Mouse (Mus musculus) liver, embryonic 13.5 days (tissue): ENCODE measurements around the gene Hoxb5. TPM values are rescaled to one million over a fixed set of nuclear protein-coding genes. Genes with fewer than 3 reads are reported as not detected.

Source experiments
- ATAC-seq: fragments of 200-750 bp; cut with Nextera tagmentation; 2 replicates; pipeline ENCODE4 v1.8.0; 2017; ENCODE audit warnings: low read depth, mild to moderate bottlenecking, moderate number of reproducible peaks, moderate library complexity
- DNase-seq: peaks from one replicate; pipeline ENCODE4 v3.0.0; 2022
- H3K27ac ChIP-seq: fragments of 300-500 bp; sonication (generic); 2 replicates; pipeline ENCODE4 v1.5.1; 2015; ENCODE audit warnings: moderate library complexity, mild to moderate bottlenecking, inconsistent platforms
- H3K27me3 ChIP-seq: fragments of 300-500 bp; sonication (generic); 2 replicates; pipeline ENCODE4 v1.6.1; 2015; ENCODE audit warnings: mild to moderate bottlenecking, inconsistent platforms
- H3K36me3 ChIP-seq: fragments of 300-500 bp; sonication (generic); 2 replicates; pipeline ENCODE4 v1.6.1; 2015; ENCODE audit warnings: mild to moderate bottlenecking, inconsistent platforms
- H3K4me1 ChIP-seq: fragments of 300-500 bp; sonication (generic); replicated peaks from 2 replicates; pipeline ENCODE4 v1.6.1; 2015; ENCODE audit warnings: inconsistent platforms
- H3K4me2 ChIP-seq: fragments of 300-500 bp; sonication (generic); 2 replicates; pipeline ENCODE4 v1.6.1; 2015; ENCODE audit warnings: inconsistent platforms, mild to moderate bottlenecking, moderate library complexity
- H3K4me3 ChIP-seq: fragments of 300-500 bp; sonication (generic); replicated peaks from 2 replicates; pipeline ENCODE4 v1.5.1; 2015; ENCODE audit warnings: mild to moderate bottlenecking, inconsistent platforms
- H3K9ac ChIP-seq: fragments of 300-500 bp; sonication (generic); 2 replicates; pipeline ENCODE4 v1.6.1; 2015; ENCODE audit warnings: mild to moderate bottlenecking, inconsistent platforms
- H3K9me3 ChIP-seq: fragments of 300-500 bp; sonication (generic); replicated peaks from 2 replicates; pipeline ENCODE4 v1.6.1; 2016; ENCODE audit warnings: inconsistent platforms
- WGBS: fragments of 180-500 bp; shearing (Covaris S2); methylation state at CpG from one replicate; pipeline ENCODE4 v1.1.7; 2015; ENCODE audit not compliant: insufficient replicate concordance; 5-methylcytosine and 5-hydroxymethylcytosine counted together
- polyA plus RNA-seq: library from polyadenylated mRNA; unstranded; fragments of >200 nt; fragmentation: Nextera tagmentation; extraction: Ambion mirVana; gene quantifications from 2 replicates; pipeline ENCODE4 v1.2.1, GENCODE M21; 2015

Hoxb5 gene
- polyA plus RNA-seq, 1 experiment from 2014 or later, result 0.44 TPM

DNA sequence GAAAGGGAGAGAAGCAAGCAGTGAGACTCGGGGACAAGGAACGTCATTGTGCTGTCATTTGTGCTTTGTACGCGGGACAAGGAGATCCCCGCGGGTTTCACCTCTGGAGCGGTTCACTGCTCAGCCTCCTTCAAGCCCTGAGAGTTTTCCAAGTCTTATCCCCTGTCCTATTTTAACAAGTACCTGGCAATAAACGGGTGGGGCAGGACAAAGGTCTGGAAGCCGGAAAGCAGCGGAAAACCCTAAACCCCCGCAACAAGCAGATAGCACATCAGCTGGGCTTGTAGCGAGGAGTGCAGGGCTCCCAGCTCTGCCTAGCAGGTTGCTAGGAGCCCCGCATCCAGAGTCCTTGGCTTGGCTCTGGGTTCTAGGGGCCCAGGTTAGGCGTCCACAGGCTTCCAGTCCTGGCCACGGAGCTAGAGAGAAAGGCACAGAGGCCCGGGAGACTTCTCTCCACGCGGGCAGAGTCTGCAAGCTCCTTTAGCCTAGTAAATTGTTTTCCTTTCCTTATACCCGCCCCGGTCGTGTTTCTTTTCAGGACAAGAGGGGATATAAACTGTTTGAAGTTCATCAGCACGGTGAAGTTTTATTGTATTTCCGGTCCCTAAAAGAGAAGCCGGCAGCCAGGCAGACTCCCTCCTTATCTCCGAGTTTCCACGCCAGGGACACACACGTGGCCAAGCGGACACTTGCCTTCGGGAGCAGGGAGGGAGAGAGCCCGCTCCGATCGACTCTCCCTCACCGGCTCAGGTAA lies 39.3 kb upstream of the Hoxb5 start:
- Histone ChIP-seq H3K4me2 (no peak overlapping the region), H3K27ac (no peak overlapping the region), H3K4me3 (no peak overlapping the region), H3K27me3 (peaks cover 98% of the 10 kb centered on the region), H3K9ac (no peak overlapping the region), H3K36me3 (no peaks in the 10 kb centered on the region), H3K9me3 (no peaks in the 10 kb centered on the region), H3K4me1 (no peaks in the 10 kb centered on the region)
- ATAC-seq, result no peak
- no peak for DNase-seq
- WGBS, result 4% methylated on average over 33 of the region's 33 CpGs

DNA sequence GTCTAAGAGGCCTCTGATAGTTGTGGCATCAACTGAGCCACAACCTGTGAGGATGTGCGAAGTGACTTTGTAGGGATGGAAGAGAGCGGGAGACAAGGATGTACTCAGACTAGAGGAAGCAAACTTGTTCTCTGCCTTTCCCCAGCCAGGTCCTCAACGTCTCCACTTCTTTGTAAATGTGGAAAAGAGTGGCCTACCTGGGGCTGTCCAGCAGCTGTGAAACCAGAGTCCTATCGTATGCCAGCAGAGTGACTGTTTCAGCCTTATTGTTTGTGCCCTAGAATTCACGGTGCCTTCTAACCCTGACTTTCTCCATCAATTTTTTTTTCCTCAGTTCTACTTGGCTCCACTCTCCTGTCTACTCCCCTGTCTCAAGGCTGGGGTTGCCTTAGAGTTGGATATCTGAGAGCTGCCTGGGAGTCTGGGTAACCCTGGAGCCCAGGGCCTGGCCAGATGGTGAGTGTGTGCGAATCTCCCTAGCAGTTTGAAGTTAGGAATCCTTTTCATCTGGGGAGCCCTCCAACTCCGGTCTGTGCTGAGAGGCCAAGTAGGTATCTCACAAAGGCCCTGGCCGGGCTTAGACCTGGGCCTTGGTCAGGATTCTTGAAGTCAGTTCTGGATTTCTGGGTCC lies 38.6 kb upstream of the Hoxb5 start:
- H3K4me3 ChIP-seq, result no peak overlapping the region
- no peak overlapping the region for H3K27ac ChIP-seq
- H3K9me3 ChIP-seq, result no peaks in the 10 kb centered on the region
- H3K27me3 ChIP-seq, result peaks cover 98% of the 10 kb centered on the region
- H3K4me1 ChIP-seq, result no peaks in the 10 kb centered on the region
- WGBS, result 19% methylated on average over 8 of the region's 8 CpGs
- H3K9ac ChIP-seq, result no peak overlapping the region
- no peaks in the 10 kb centered on the region for H3K36me3 ChIP-seq
- no peak overlapping the region for H3K4me2 ChIP-seq
- no peak for ATAC-seq
- DNase-seq, result no peak

DNA sequence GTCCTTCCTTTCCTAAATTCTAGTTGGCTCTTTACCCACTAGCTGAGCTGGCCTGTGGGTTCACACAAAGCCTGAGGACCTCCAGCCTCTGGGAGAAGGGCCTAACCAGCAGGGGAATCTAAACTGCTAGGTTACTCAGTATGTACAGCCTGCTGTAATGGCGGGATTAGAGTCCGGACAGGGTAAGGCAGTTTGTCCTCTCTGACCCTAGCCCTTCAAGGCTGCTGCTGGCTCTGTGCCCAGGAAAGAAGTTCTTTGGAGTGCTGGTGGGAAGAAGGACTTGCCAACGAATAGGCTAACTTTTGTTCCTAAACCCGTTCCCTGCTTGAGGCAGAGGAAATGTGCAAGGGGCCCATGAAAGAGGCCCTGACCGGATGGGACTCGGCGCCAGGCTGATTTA lies 37.2 kb upstream of the Hoxb5 start:
- Histone ChIP-seq H3K9ac (no peak overlapping the region), H3K27me3 (peaks cover 98% of the 10 kb centered on the region), H3K4me3 (no peak overlapping the region), H3K4me1 (0 out of 2 replicates have a peak, but pooled peaks cover 2% of the 10 kb centered on the region), H3K9me3 (no peaks in the 10 kb centered on the region), H3K4me2 (no peak overlapping the region), H3K36me3 (no peaks in the 10 kb centered on the region), H3K27ac (no peak overlapping the region)
- whole genome bisulfite sequencing, result 5% methylated on average over 7 of the region's 7 CpGs
- ATAC-seq, result no peak
- DNase-seq, result no peak

DNA sequence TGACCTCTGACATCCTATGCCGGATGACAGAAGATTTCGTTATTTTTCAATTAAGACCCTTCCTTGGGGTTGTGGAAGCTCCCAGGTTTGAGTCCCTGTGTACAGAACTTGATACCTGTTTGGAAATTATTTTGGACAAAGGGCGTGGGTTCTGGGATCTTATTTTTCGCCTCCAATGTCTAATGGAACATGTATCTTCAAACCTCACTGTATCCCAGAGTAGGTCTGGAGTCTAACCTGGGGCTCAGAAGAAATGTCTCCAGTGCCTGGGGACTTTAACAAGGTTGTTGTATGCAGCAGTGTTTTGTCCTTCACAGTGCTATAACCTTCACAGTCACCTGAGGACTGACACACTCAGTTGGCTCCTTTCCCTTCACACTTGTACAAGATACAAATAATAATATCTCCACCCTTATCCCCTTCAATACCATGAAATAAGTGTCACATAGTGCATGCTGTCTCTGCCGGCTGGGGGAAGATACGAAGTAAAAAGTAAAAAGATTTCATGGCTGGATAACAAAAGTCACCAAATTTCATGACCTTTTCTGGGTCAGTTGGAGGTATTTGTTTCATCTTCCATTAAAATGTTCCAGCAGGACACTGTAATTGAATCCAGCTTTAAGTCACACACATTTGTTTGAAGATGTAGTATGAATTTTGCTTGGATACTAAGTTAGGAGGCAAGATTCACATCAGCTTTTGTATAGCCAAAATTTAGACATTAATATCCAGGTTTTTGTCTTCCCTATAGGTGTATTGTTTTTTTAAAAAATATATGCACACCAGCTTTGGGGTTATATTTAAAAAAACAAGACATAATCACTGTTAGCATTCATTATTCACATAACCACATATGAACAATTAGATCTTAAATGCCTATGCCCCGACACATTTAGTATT lies 35.9 kb upstream of the Hoxb5 start:
- H3K4me3 ChIP-seq, result no peak overlapping the region
- H3K36me3 ChIP-seq, result no peaks in the 10 kb centered on the region
- no peak for DNase-seq
- H3K4me2 ChIP-seq, result no peak overlapping the region
- 28% methylated on average over 7 of the region's 7 CpGs for WGBS
- no peak overlapping the region for H3K27ac ChIP-seq
- H3K9ac ChIP-seq, result no peak overlapping the region
- no peaks in the 10 kb centered on the region for H3K9me3 ChIP-seq
- peaks cover 98% of the 10 kb centered on the region for H3K27me3 ChIP-seq
- peaks cover 6% of the 10 kb centered on the region; the same call in 1 of the 2 replicates for H3K4me1 ChIP-seq
- ATAC-seq, result no peak

- Histone ChIP-seq H3K9ac (no peak overlapping the region), H3K4me1 (peaks cover 6% of the 10 kb centered on the region; the same call in 1 of the 2 replicates), H3K9me3 (no peaks in the 10 kb centered on the region), H3K4me2 (no peak overlapping the region), H3K27ac (no peak overlapping the region), H3K36me3 (no peaks in the 10 kb centered on the region), H3K4me3 (no peak overlapping the region), H3K27me3 (peaks cover 98% of the 10 kb centered on the region)
- ATAC-seq, result no peak
- 10% methylated on average over 1 of the region's 1 CpGs for WGBS
- no peak for DNase-seq
Observed at GRCm38 (mm10) chr11:96268031-96268745, 34.9 kb upstream of the Hoxb5 start.

DNA sequence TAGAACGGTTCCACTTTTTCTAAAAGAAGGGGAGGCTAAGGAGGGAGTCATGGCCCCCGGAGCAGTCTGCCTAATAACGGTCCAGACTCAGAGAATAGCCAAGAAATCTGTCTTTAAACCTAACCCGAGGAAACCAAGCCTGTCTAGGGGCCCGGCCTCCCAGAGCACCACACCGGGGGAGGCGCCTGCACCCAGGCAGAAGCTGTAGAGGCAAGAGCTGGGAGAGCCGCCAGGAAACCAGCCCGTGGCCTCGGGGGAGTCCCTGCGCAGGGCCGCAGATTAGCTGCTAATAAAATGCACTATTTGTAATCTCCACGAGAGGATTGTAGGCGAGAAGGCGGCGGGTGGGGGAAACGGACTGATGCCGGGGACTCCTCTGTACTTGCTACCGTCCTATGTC lies 33.3 kb upstream of the Hoxb5 start:
- DNase-seq (no peak), ATAC-seq (no peak)
- Histone ChIP-seq H3K4me1 (peaks cover 6% of the 10 kb centered on the region; the same call in 1 of the 2 replicates), H3K36me3 (no peaks in the 10 kb centered on the region), H3K4me3 (no peak overlapping the region), H3K9me3 (no peaks in the 10 kb centered on the region), H3K4me2 (no peak overlapping the region), H3K27ac (no peak overlapping the region), H3K27me3 (peaks cover 98% of the 10 kb centered on the region), H3K9ac (no peak overlapping the region)
- WGBS, result 4% methylated on average over 19 of the region's 19 CpGs

GRCm38 (mm10) chr11:96270996-96271540 lies 32.1 kb upstream of the Hoxb5 start, which contains the start of gene Hoxb9:
Hoxb9 (plus strand) TSS chr11:96271457.
- ATAC-seq, result no peak
- Histone ChIP-seq H3K4me3 (peak within 1 kb of the TSS; percentile 27), H3K27me3 (peaks cover 98% of the 10 kb centered on the region), H3K27ac (no peak within 1 kb of the TSS), H3K9ac (no peak within 1 kb of the TSS), H3K4me1 (peaks cover 6% of the 10 kb centered on the region; the same call in 1 of the 2 replicates), H3K4me2 (peak within 1 kb of the TSS; percentile 23; the same call in 1 of the 2 replicates), H3K9me3 (no peaks in the 10 kb centered on the region), H3K36me3 (no peaks in the 10 kb centered on the region)
- under 1% methylated on average over 38 of the region's 40 CpGs for WGBS
- DNase-seq, result no peak

DNA sequence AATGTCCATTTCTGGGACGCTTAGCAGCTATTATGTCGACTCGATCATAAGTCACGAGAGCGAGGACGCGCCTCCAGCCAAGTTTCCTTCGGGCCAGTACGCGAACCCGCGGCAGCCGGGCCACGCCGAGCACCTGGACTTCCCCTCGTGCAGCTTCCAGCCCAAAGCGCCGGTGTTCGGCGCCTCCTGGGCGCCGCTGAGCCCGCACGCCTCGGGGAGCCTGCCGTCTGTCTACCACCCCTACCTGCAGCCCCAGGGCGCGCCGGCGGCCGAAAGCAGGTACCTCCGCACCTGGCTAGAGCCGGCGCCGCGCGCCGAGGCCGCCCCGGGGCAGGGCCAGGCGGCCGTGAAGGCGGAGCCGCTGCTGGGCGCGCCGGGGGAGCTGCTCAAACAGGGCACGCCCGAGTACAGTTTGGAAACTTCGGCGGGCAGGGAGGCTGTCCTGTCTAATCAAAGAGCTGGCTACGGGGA lies 31.6 kb upstream of the Hoxb5 start:
- H3K36me3 ChIP-seq, result no peaks in the 10 kb centered on the region
- H3K27ac ChIP-seq, result no peak overlapping the region
- peaks cover 6% of the 10 kb centered on the region; the same call in 1 of the 2 replicates for H3K4me1 ChIP-seq
- ATAC-seq, result no peak
- no peak overlapping the region for H3K9ac ChIP-seq
- DNase-seq, result no peak
- WGBS, result 1% methylated on average over 51 of the region's 52 CpGs
- peak overlapping the region; percentile 23; the same call in 1 of the 2 replicates for H3K4me2 ChIP-seq
- no peaks in the 10 kb centered on the region for H3K9me3 ChIP-seq
- H3K4me3 ChIP-seq, result peak overlapping the region; percentile 27
- H3K27me3 ChIP-seq, result peaks cover 98% of the 10 kb centered on the region

DNA sequence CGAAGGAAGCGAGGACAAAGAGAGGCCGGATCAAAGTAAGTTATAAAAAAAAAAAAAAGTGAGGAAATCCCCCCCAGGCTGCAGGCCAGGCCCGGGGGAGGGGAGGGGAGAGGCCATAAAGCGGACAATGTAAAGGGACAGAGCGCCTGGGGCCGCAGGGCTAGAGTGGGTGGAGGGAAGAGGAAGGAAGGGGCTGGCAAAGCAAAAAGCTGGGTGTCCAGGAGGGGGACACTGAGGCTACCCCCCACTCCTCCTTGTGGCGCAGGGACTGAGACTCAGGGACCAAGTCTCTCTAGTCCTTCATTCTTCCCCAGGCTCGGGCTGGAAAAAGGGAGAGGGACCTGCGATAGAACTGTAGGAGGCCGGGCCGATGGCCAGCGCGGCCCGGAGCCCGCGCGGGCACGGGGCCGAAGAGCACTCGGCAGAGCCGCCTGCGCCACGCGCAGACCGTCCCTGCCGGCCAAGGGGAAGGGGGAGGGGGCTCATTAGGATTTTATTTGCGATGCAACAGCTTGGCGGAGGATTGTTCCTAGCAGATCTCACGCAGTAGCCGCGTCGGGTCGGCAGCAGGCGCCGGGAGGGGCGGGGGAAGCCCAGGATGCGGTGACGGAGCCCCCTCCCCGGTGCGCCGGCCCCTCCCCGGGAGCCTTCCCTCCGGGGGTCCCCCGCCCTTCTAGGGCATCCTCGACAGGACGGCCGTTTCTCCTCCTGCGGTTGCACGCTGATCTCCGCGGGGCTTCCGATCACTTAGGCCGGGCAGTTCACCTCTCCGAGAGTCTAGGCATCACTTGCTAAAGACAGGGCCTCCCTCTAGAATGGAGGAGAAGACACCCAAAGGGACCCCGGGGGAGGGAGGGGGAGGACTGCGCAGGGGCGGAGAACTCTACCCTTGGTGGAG lies 30.9 kb upstream of the Hoxb5 start:
- Histone ChIP-seq H3K9me3 (no peaks in the 10 kb centered on the region), H3K4me1 (peaks cover 6% of the 10 kb centered on the region; the same call in 1 of the 2 replicates), H3K4me2 (no peak overlapping the region), H3K4me3 (0 out of 2 replicates have a peak overlapping the region, but pooled peaks have one; percentile 27), H3K27ac (no peak overlapping the region), H3K36me3 (no peaks in the 10 kb centered on the region), H3K9ac (no peak overlapping the region), H3K27me3 (peaks cover 98% of the 10 kb centered on the region)
- DNase-seq (no peak), ATAC-seq (no peak)
- WGBS, result 1% methylated on average over 58 of the region's 58 CpGs

DNA sequence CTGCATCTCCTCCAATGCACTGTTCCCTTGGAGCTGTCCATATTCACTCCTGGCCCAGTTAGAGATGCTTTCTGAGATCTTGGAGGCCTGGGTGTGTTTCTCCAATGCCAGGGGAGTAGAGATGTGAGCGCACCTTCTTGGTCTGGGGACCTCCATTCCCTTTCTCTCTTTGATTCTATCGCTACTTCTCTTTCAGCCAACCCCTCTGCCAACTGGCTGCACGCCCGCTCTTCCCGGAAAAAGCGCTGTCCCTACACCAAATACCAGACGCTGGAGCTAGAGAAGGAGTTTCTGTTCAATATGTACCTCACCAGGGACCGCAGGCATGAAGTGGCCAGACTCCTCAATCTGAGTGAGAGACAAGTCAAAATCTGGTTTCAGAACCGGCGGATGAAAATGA lies 28.7 kb upstream of the Hoxb5 start:
- no peaks in the 10 kb centered on the region for H3K9me3 ChIP-seq
- 18% methylated on average over 10 of the region's 10 CpGs for WGBS

More for the DNA sequence above, 28.7 kb upstream of the Hoxb5 start:
- H3K36me3 ChIP-seq, result no peaks in the 10 kb centered on the region
- DNase-seq, result no peak
- no peak for ATAC-seq
- peaks cover 6% of the 10 kb centered on the region; the same call in 1 of the 2 replicates for H3K4me1 ChIP-seq
- H3K27ac ChIP-seq, result no peak overlapping the region
- H3K9ac ChIP-seq, result no peak overlapping the region
- H3K27me3 ChIP-seq, result peaks cover 100% of the 10 kb centered on the region
- no peak overlapping the region for H3K4me2 ChIP-seq
- no peak overlapping the region for H3K4me3 ChIP-seq
